Mouse (Mus musculus) gastrocnemius, postnatal 36 days (tissue): ENCODE measurements around the gene 4930564D02Rik. TPM values are rescaled to one million over a fixed set of nuclear protein-coding genes. Genes with fewer than 3 reads are reported as not detected.

Experiments
- DNase-seq, 2 experiments: peaks; one replicate each; pipeline ENCODE4 v3.0.0; 2022
- intact Hi-C: fragments of 180-260 bp; cut with DNase I; formaldehyde crosslinking; loops from one replicate; pipeline ENCODE4 v1.15.1; 2025
- total RNA-seq, 2 experiments: library from RNA; stranded (reverse); gene quantifications; 2 replicates each; pipeline ENCODE4 v1.2.3; 2021

4930564D02Rik gene
- total RNA-seq, 2 experiments from 2014 or later = not detected

GRCm38 (mm10) chr3:105097581-105097980 lies 30.9 kb downstream of the 4930564D02Rik start:
- DNase-seq = no peak
- intact Hi-C loops = no loop called here

- DNase-seq = no peak
- intact Hi-C loops = no loop called here
Measured at GRCm38 (mm10) chr3:105099526-105100269, 33.1 kb downstream of the 4930564D02Rik start.

- intact Hi-C loops = no loop called here
- no peak for DNase-seq
Measured at GRCm38 (mm10) chr3:105100270-105100589, 33.6 kb downstream of the 4930564D02Rik start.

- intact Hi-C loops = no loop called here
- no peak for DNase-seq
Measured at GRCm38 (mm10) chr3:105105827-105106226, 39.2 kb downstream of the 4930564D02Rik start.

- intact Hi-C loops = no loop called here
- DNase-seq = no peak
Measured at GRCm38 (mm10) chr3:105113859-105114258, 47.2 kb downstream of the 4930564D02Rik start.

GRCm38 (mm10) chr3:105114269-105114668 lies 47.6 kb downstream of the 4930564D02Rik start:
- peak in 1 of 2 experiments; percentile 37 for DNase-seq
- intact Hi-C loops = no loop called here

- intact Hi-C loops = no loop called here
- DNase-seq = peak in 1 of 2 experiments; percentile 15
Measured at GRCm38 (mm10) chr3:105116596-105116995, 50.0 kb downstream of the 4930564D02Rik start.

GRCm38 (mm10) chr3:105123776-105124175 lies 57.1 kb downstream of the 4930564D02Rik start:
- DNase-seq = no peak
- intact Hi-C loops = no loop called here

- intact Hi-C loops = no loop called here
- no peak for DNase-seq
Measured at GRCm38 (mm10) chr3:105127881-105128280, 61.2 kb downstream of the 4930564D02Rik start.

Other genes with a start within 250 kb of the 4930564D02Rik start
- gene Mov10, start 248.3 kb upstream of the 4930564D02Rik start, total RNA-seq = 1 to 10 TPM; 1.3 to 1.7 TPM
- gene St7l, start 202.8 kb upstream of the 4930564D02Rik start, total RNA-seq = 10 to 100 TPM; 20.2 to 21.2 TPM
- gene Capza1, start 202.3 kb upstream of the 4930564D02Rik start, total RNA-seq = 10 to 100 TPM; 20.3 to 21.7 TPM
- under 1 TPM; 0.20 TPM for gene Wnt2b, start 104.9 kb upstream of the 4930564D02Rik start, total RNA-seq
- 1 to 10 TPM; 4.1 to 4.4 TPM for gene Cttnbp2nl, start 13.7 kb upstream of the 4930564D02Rik start, total RNA-seq